Mouse (Mus musculus): Measurements from ENCODE around the gene Xrra1.
"Not testable (repeated sequence)": the region's sequence is repeated elsewhere in the genome, so short reads cannot be mapped to it uniquely, and the experiment has no call there.

The Xrra1 gene

GRCm38 (mm10) chr7:99896905-99897304 lies 38.0 kb downstream of the Xrra1 start:
- DNase-seq (ENCODE audit: low spot score) = no peak

- DNase-seq (ENCODE audit: low spot score) = no peak
Measured at GRCm38 (mm10) chr7:99902208-99902607, 43.3 kb downstream of the Xrra1 start.

GRCm38 (mm10) chr7:99902918-99903665 lies 44.2 kb downstream of the Xrra1 start:
- no peak for DNase-seq (ENCODE audit: low spot score)

GRCm38 (mm10) chr7:99904421-99905005 lies 45.6 kb downstream of the Xrra1 start:
- no peak for DNase-seq (ENCODE audit: low spot score)

- DNase-seq (ENCODE audit: low spot score) = no peak
Measured at GRCm38 (mm10) chr7:99906346-99906745, 47.4 kb downstream of the Xrra1 start.

- DNase-seq (ENCODE audit: low spot score) = no peak
Measured at GRCm38 (mm10) chr7:99907463-99907862, 48.5 kb downstream of the Xrra1 start.

GRCm38 (mm10) chr7:99911038-99911437 lies 52.1 kb downstream of the Xrra1 start:
- DNase-seq (ENCODE audit: low spot score) = no peak

- DNase-seq (ENCODE audit: low spot score) = no peak
Measured at GRCm38 (mm10) chr7:99914316-99914715, 55.4 kb downstream of the Xrra1 start.

GRCm38 (mm10) chr7:99915511-99915910 lies 56.6 kb downstream of the Xrra1 start:
- no peak for DNase-seq (ENCODE audit: low spot score)

GRCm38 (mm10) chr7:99916741-99917319 lies 57.9 kb downstream of the Xrra1 start:
- DNase-seq (ENCODE audit: low spot score) = peak; percentile 71

GRCm38 (mm10) chr7:99917320-99917844 lies 58.5 kb downstream of the Xrra1 start:
- DNase-seq (ENCODE audit: low spot score) = peak; percentile 35

GRCm38 (mm10) chr7:99919164-99919563 lies 60.2 kb downstream of the Xrra1 start:
- DNase-seq (ENCODE audit: low spot score) = peak; percentile 68

GRCm38 (mm10) chr7:99919971-99920370 lies 61.1 kb downstream of the Xrra1 start:
- DNase-seq (ENCODE audit: low spot score) = no peak

GRCm38 (mm10) chr7:99920416-99920815 lies 61.5 kb downstream of the Xrra1 start:
- no peak for DNase-seq (ENCODE audit: low spot score)

GRCm38 (mm10) chr7:99926916-99927714 lies 68.2 kb downstream of the Xrra1 start:
- peak; percentile 84 for DNase-seq (ENCODE audit: low spot score)

GRCm38 (mm10) chr7:99935758-99936157 lies 76.8 kb downstream of the Xrra1 start:
- no peak for DNase-seq (ENCODE audit: low spot score)

- no peak for DNase-seq (ENCODE audit: low spot score)
Measured at GRCm38 (mm10) chr7:99940669-99941068, 81.8 kb downstream of the Xrra1 start.

GRCm38 (mm10) chr7:99944520-99944919 lies 85.6 kb downstream of the Xrra1 start:
- no peak for DNase-seq (ENCODE audit: low spot score)

- DNase-seq (ENCODE audit: low spot score) = not testable (repeated sequence)
Measured at GRCm38 (mm10) chr7:99945012-99945411, 86.1 kb downstream of the Xrra1 start.

- no peak for DNase-seq (ENCODE audit: low spot score)
Measured at GRCm38 (mm10) chr7:99945939-99946338, 87.0 kb downstream of the Xrra1 start.

GRCm38 (mm10) chr7:99946356-99946755 lies 87.4 kb downstream of the Xrra1 start:
- no peak for DNase-seq (ENCODE audit: low spot score)

GRCm38 (mm10) chr7:99947329-99947728 lies 88.4 kb downstream of the Xrra1 start:
- DNase-seq (ENCODE audit: low spot score) = peak; percentile 78

All from layer of hippocampus, adult 11-12 months (tissue).